Mouse (Mus musculus): ENCODE data around the gene Man2b1. TPM values are rescaled to one million over a fixed set of nuclear protein-coding genes. Genes with fewer than 3 reads are reported as not detected.
A peak's percentile ranks its signal among the peaks of the same experiment; 100 is the strongest.

Gene Man2b1
- polyA plus RNA-seq, 1 experiment = 116 TPM

GRCm38 (mm10) chr8:85073041-85073612, 9.9 kb upstream of the Man2b1 start:
- 91% methylated on average over 15 of the region's 15 CpGs for WGBS

GRCm38 (mm10) chr8:85074167-85074566, 8.9 kb upstream of the Man2b1 start:
- whole genome bisulfite sequencing = 62% methylated on average over 10 of the region's 10 CpGs
- Histone ChIP-seq H3K36me3 (ENCODE audit: control insufficient read depth, insufficient read depth, low read length) (no peaks in the 10 kb centered on the region), H3K4me3 (ENCODE audit: insufficient read depth, low read depth, low read length) (no peak overlapping the region), H3K27ac (ENCODE audit: insufficient read depth, low read depth, low read length) (no peak overlapping the region), H3K4me1 (ENCODE audit: control insufficient read depth, insufficient read depth, low read length) (peaks cover 10% of the 10 kb centered on the region; the same call in 1 of the 2 replicates), H3K27me3 (replicated peaks; ENCODE audit: control insufficient read depth, insufficient read depth, low read length) (no peaks in the 10 kb centered on the region)
- TF ChIP-seq CTCF (conservative IDR thresholded peaks at IDR 0.05; ENCODE audit: insufficient read depth, insufficient read length, low read depth, low read length) = no peak
- no peak for TF ChIP-seq POLR2A (IDR thresholded peaks at IDR 0.05; ENCODE audit: low read depth, low read length)
- no peak for DNase-seq

More at GRCm38 (mm10) chr8:85073041-85073612, 9.9 kb upstream of the Man2b1 start:
- no peak overlapping the region for H3K4me3 ChIP-seq (ENCODE audit: insufficient read depth, low read depth, low read length)
- H3K27ac ChIP-seq (ENCODE audit: insufficient read depth, low read depth, low read length) = no peak overlapping the region
- no peak for TF ChIP-seq POLR2A (IDR thresholded peaks at IDR 0.05; ENCODE audit: low read depth, low read length)
- TF ChIP-seq CTCF (conservative IDR thresholded peaks at IDR 0.05; ENCODE audit: insufficient read depth, insufficient read length, low read depth, low read length) = no peak
- H3K4me1 ChIP-seq (ENCODE audit: control insufficient read depth, insufficient read depth, low read length) = peaks cover 10% of the 10 kb centered on the region; the same call in 1 of the 2 replicates
- no peaks in the 10 kb centered on the region for H3K36me3 ChIP-seq (ENCODE audit: control insufficient read depth, insufficient read depth, low read length)
- DNase-seq = no peak
- no peaks in the 10 kb centered on the region for H3K27me3 ChIP-seq (replicated peaks; ENCODE audit: control insufficient read depth, insufficient read depth, low read length)

- Histone ChIP-seq H3K27ac (ENCODE audit: insufficient read depth, low read depth, low read length) (no peak overlapping the region), H3K4me3 (ENCODE audit: insufficient read depth, low read depth, low read length) (no peak overlapping the region), H3K36me3 (ENCODE audit: control insufficient read depth, insufficient read depth, low read length) (no peaks in the 10 kb centered on the region), H3K27me3 (replicated peaks; ENCODE audit: control insufficient read depth, insufficient read depth, low read length) (no peaks in the 10 kb centered on the region), H3K4me1 (ENCODE audit: control insufficient read depth, insufficient read depth, low read length) (peaks cover 12% of the 10 kb centered on the region; the same call in 1 of the 2 replicates)
- WGBS = 80% methylated on average over 10 of the region's 10 CpGs
- no peak for TF ChIP-seq POLR2A (IDR thresholded peaks at IDR 0.05; ENCODE audit: low read depth, low read length)
- TF ChIP-seq CTCF (conservative IDR thresholded peaks at IDR 0.05; ENCODE audit: insufficient read depth, insufficient read length, low read depth, low read length) = no peak
- no peak for DNase-seq
Measured at GRCm38 (mm10) chr8:85074617-85075016, 8.5 kb upstream of the Man2b1 start.

- TF ChIP-seq POLR2A (IDR thresholded peaks at IDR 0.05; ENCODE audit: low read depth, low read length) (no peak), CTCF (conservative IDR thresholded peaks at IDR 0.05; ENCODE audit: insufficient read depth, insufficient read length, low read depth, low read length) (peak; percentile 65)
- no peaks in the 10 kb centered on the region for H3K36me3 ChIP-seq (ENCODE audit: control insufficient read depth, insufficient read depth, low read length)
- DNase-seq = peak; percentile 69
- no peaks in the 10 kb centered on the region for H3K27me3 ChIP-seq (replicated peaks; ENCODE audit: control insufficient read depth, insufficient read depth, low read length)
- 79% methylated on average over 9 of the region's 9 CpGs for WGBS
- peaks cover 10% of the 10 kb centered on the region; the same call in 1 of the 2 replicates for H3K4me1 ChIP-seq (ENCODE audit: control insufficient read depth, insufficient read depth, low read length)
- no peak overlapping the region for H3K27ac ChIP-seq (ENCODE audit: insufficient read depth, low read depth, low read length)
- no peak overlapping the region for H3K4me3 ChIP-seq (ENCODE audit: insufficient read depth, low read depth, low read length)
Measured at GRCm38 (mm10) chr8:85076001-85076400, 7.1 kb upstream of the Man2b1 start.

- Histone ChIP-seq H3K27ac (ENCODE audit: insufficient read depth, low read depth, low read length) (no peak overlapping the region), H3K27me3 (replicated peaks; ENCODE audit: control insufficient read depth, insufficient read depth, low read length) (no peaks in the 10 kb centered on the region), H3K4me1 (ENCODE audit: control insufficient read depth, insufficient read depth, low read length) (peaks cover 16% of the 10 kb centered on the region), H3K36me3 (ENCODE audit: control insufficient read depth, insufficient read depth, low read length) (no peaks in the 10 kb centered on the region), H3K4me3 (ENCODE audit: insufficient read depth, low read depth, low read length) (no peak overlapping the region)
- WGBS = 0% methylated on average over 2 of the region's 2 CpGs
- TF ChIP-seq CTCF (conservative IDR thresholded peaks at IDR 0.05; ENCODE audit: insufficient read depth, insufficient read length, low read depth, low read length) (peak; percentile 99), POLR2A (IDR thresholded peaks at IDR 0.05; ENCODE audit: low read depth, low read length) (no peak)
- peak; percentile 88 for DNase-seq
Measured at GRCm38 (mm10) chr8:85076993-85077392, 6.1 kb upstream of the Man2b1 start.

GRCm38 (mm10) chr8:85080214-85080531, 2.9 kb upstream of the Man2b1 start:
- Histone ChIP-seq H3K27ac (ENCODE audit: insufficient read depth, low read depth, low read length) (peak overlapping the region; percentile 26), H3K27me3 (replicated peaks; ENCODE audit: control insufficient read depth, insufficient read depth, low read length) (no peaks in the 10 kb centered on the region), H3K36me3 (ENCODE audit: control insufficient read depth, insufficient read depth, low read length) (no peaks in the 10 kb centered on the region), H3K4me1 (ENCODE audit: control insufficient read depth, insufficient read depth, low read length) (peaks cover 15% of the 10 kb centered on the region), H3K4me3 (ENCODE audit: insufficient read depth, low read depth, low read length) (peak overlapping the region; percentile 79)
- under 1% methylated on average over 25 of the region's 25 CpGs for WGBS
- TF ChIP-seq CTCF (conservative IDR thresholded peaks at IDR 0.05; ENCODE audit: insufficient read depth, insufficient read length, low read depth, low read length) (no peak), POLR2A (IDR thresholded peaks at IDR 0.05; ENCODE audit: low read depth, low read length) (no peak)
- no peak for DNase-seq

- H3K4me3 ChIP-seq (ENCODE audit: insufficient read depth, low read depth, low read length) = peak within 1 kb of the TSS; percentile 79
Measured at GRCm38 (mm10) chr8:85080532-85081215, 2.4 kb upstream of the Man2b1 start, which contains the start of gene Wdr83os. Gene Wdr83os, plus strand, starts transcription at chr8:85080740.

More at GRCm38 (mm10) chr8:85080532-85081215, 2.4 kb upstream of the Man2b1 start, which contains the start of gene Wdr83os:
- peak; percentile 75 for DNase-seq
- TF ChIP-seq CTCF (conservative IDR thresholded peaks at IDR 0.05; ENCODE audit: insufficient read depth, insufficient read length, low read depth, low read length) = no peak
- Histone ChIP-seq H3K4me1 (ENCODE audit: control insufficient read depth, insufficient read depth, low read length) (peaks cover 15% of the 10 kb centered on the region), H3K36me3 (ENCODE audit: control insufficient read depth, insufficient read depth, low read length) (no peaks in the 10 kb centered on the region), H3K27me3 (replicated peaks; ENCODE audit: control insufficient read depth, insufficient read depth, low read length) (no peaks in the 10 kb centered on the region), H3K27ac (ENCODE audit: insufficient read depth, low read depth, low read length) (peak within 1 kb of the TSS; percentile 26)
- under 1% methylated on average over 30 of the region's 30 CpGs for WGBS
